ENCODE assay signal across 1 mouse cellular context in the genomic region with DNA sequence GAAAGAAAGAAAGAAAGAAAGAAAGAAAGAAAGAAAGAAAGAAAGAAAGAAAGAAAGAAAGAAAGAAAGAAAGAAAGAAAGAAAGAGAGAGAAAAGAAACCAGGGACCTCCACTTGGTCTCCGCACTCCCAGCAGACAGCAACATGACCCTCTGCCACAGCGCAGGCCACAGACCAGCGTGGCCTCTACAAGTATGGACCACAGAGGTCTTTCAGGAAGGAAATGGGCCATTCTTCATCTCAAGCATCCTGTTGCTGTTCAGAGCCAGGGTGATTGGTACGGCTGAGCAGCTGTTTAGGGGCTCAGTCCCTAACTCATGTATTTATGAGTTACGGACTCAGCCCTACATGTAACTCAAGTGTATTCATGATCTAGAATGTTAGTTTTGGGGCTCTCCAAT. TPM values are rescaled to one million over a fixed set of nuclear protein-coding genes. Genes with fewer than 3 reads are reported as not detected.
"Had no signal": no experiment of that assay in that cellular context is flagged by ENCODE, and none has a peak within 500 bp of the region (broad histone marks: within the 10 kb centered on the region; RNA-seq: fewer than 3 reads in every experiment).

No protein-coding gene starts in this region.

RNA-seq across cellular contexts. Expression of a gene that starts 17.9 kb away (rescaled TPM):
- total RNA-seq: neutrophil, adult 5-6 weeks had no signal
